Mouse (Mus musculus) hindbrain, embryonic 10.5 days (tissue): Measurements from ENCODE around the gene Adgrg3. TPM values are rescaled to one million over a fixed set of nuclear protein-coding genes. Genes with fewer than 3 reads are reported as not detected.
"Not testable (repeated sequence)": the region's sequence is repeated elsewhere in the genome, so short reads cannot be mapped to it uniquely, and the experiment has no call there.

Experiments
- DNase-seq: peaks from one replicate; pipeline ENCODE4 v3.0.0-alpha.2; 2017; ENCODE audit warnings: low spot score
- H3K27ac ChIP-seq: fragments of 300-500 bp; sonication (generic); 2 replicates; pipeline ENCODE4 v1.5.1; 2016; ENCODE audit warnings: mild to moderate bottlenecking, moderate library complexity
- H3K27me3 ChIP-seq: fragments of 300-500 bp; sonication (generic); 2 replicates; pipeline ENCODE4 v1.6.1; 2016; ENCODE audit warnings: mild to moderate bottlenecking; ENCODE audit not compliant: poor library complexity, insufficient read depth, severe bottlenecking
- H3K36me3 ChIP-seq: fragments of 300-500 bp; sonication (generic); 2 replicates; pipeline ENCODE4 v1.6.1; 2016; ENCODE audit warnings: mild to moderate bottlenecking, moderate library complexity
- H3K4me1 ChIP-seq: fragments of 300-500 bp; sonication (generic); replicated peaks from 2 replicates; pipeline ENCODE4 v1.6.1; 2016; ENCODE audit warnings: mild to moderate bottlenecking
- H3K4me3 ChIP-seq: fragments of 300-500 bp; sonication (generic); 2 replicates; pipeline ENCODE4 v1.5.1; 2016; ENCODE audit warnings: mild to moderate bottlenecking, moderate library complexity
- H3K9me3 ChIP-seq: fragments of 300-500 bp; sonication (generic); 2 replicates; pipeline ENCODE4 v1.6.1; 2016; ENCODE audit warnings: mild to moderate bottlenecking, moderate library complexity
- WGBS: fragments of 180-500 bp; shearing (Covaris S2); methylation state at CpG from one replicate; pipeline ENCODE4 v1.1.7; 2016; 5-methylcytosine and 5-hydroxymethylcytosine counted together
- polyA plus RNA-seq: library from polyadenylated mRNA; unstranded; fragments of >200 nt; fragmentation: Nextera tagmentation; extraction: Ambion mirVana; gene quantifications from 2 replicates; pipeline ENCODE4 v1.2.1, GENCODE M21; 2016

Gene Adgrg3
- polyA plus RNA-seq, 1 experiment from 2014 or later = 3.2 TPM

GRCm38 (mm10) chr8:95016684-95017083 lies 808 bp upstream of the Adgrg3 start:
- DNase-seq = no peak
- Histone ChIP-seq H3K4me3 (no peak overlapping the region), H3K27ac (peak overlapping the region; percentile 12; the same call in 1 of the 2 replicates), H3K4me1 (peaks cover 27% of the 10 kb centered on the region), H3K27me3 (no peaks in the 10 kb centered on the region), H3K9me3 (no peaks in the 10 kb centered on the region), H3K36me3 (peaks cover 44% of the 10 kb centered on the region)
- WGBS = 53% methylated on average over 4 of the region's 4 CpGs

- WGBS = 86% methylated on average over 9 of the region's 9 CpGs
- Histone ChIP-seq H3K4me1 (peaks cover 31% of the 10 kb centered on the region), H3K27ac (no peak overlapping the region), H3K4me3 (no peak overlapping the region), H3K27me3 (no peaks in the 10 kb centered on the region), H3K36me3 (peaks cover 30% of the 10 kb centered on the region), H3K9me3 (no peaks in the 10 kb centered on the region)
- DNase-seq = no peak
Observed at GRCm38 (mm10) chr8:95017969-95018635, 610 bp downstream of the Adgrg3 start.

GRCm38 (mm10) chr8:95020293-95020777 lies 2.8 kb downstream of the Adgrg3 start:
- WGBS = 78% methylated on average over 12 of the region's 12 CpGs
- Histone ChIP-seq H3K27ac (peak overlapping the region; percentile 60), H3K9me3 (no peaks in the 10 kb centered on the region), H3K36me3 (peaks cover 8% of the 10 kb centered on the region), H3K27me3 (no peaks in the 10 kb centered on the region), H3K4me3 (no peak overlapping the region), H3K4me1 (peaks cover 42% of the 10 kb centered on the region)
- DNase-seq = no peak

- Histone ChIP-seq H3K27ac (peak overlapping the region; percentile 60), H3K36me3 (peaks cover 3% of the 10 kb centered on the region), H3K4me1 (peaks cover 41% of the 10 kb centered on the region), H3K4me3 (no peak overlapping the region), H3K27me3 (no peaks in the 10 kb centered on the region), H3K9me3 (no peaks in the 10 kb centered on the region)
- WGBS = 86% methylated on average over 10 of the region's 10 CpGs
- DNase-seq = no peak
Observed at GRCm38 (mm10) chr8:95020821-95021220, 3.3 kb downstream of the Adgrg3 start.

- H3K4me1 ChIP-seq = peaks cover 20% of the 10 kb centered on the region
- H3K4me3 ChIP-seq = no peak overlapping the region
- H3K9me3 ChIP-seq = no peaks in the 10 kb centered on the region
- 25% methylated on average over 8 of the region's 8 CpGs for WGBS
- H3K27me3 ChIP-seq = no peaks in the 10 kb centered on the region
- no peak overlapping the region for H3K27ac ChIP-seq
- DNase-seq = no peak
- no peaks in the 10 kb centered on the region for H3K36me3 ChIP-seq
Observed at GRCm38 (mm10) chr8:95023201-95023600, 5.7 kb downstream of the Adgrg3 start.

GRCm38 (mm10) chr8:95024387-95024786 lies 6.9 kb downstream of the Adgrg3 start:
- no peaks in the 10 kb centered on the region for H3K27me3 ChIP-seq
- no peak overlapping the region for H3K27ac ChIP-seq
- WGBS = 79% methylated on average over 4 of the region's 4 CpGs
- peaks cover 20% of the 10 kb centered on the region for H3K4me1 ChIP-seq
- no peak for DNase-seq
- no peak overlapping the region for H3K4me3 ChIP-seq
- H3K36me3 ChIP-seq = no peaks in the 10 kb centered on the region
- no peaks in the 10 kb centered on the region for H3K9me3 ChIP-seq

GRCm38 (mm10) chr8:95025421-95025820 lies 7.9 kb downstream of the Adgrg3 start:
- H3K4me1 ChIP-seq = peaks cover 20% of the 10 kb centered on the region
- no peak for DNase-seq
- H3K9me3 ChIP-seq = no peaks in the 10 kb centered on the region
- no peak overlapping the region for H3K4me3 ChIP-seq
- H3K27ac ChIP-seq = no peak overlapping the region
- no peaks in the 10 kb centered on the region for H3K36me3 ChIP-seq
- 75% methylated on average over 2 of the region's 2 CpGs for WGBS
- no peaks in the 10 kb centered on the region for H3K27me3 ChIP-seq

GRCm38 (mm10) chr8:95028391-95028790 lies 10.9 kb downstream of the Adgrg3 start:
- H3K27ac ChIP-seq, DNase-seq, H3K4me1 ChIP-seq, H3K27me3 ChIP-seq, H3K4me3 ChIP-seq, H3K36me3 ChIP-seq, H3K9me3 ChIP-seq: not testable (repeated sequence)
- WGBS = 59% methylated on average over 7 of the region's 7 CpGs

- Histone ChIP-seq H3K4me3 (no peak overlapping the region), H3K36me3 (no peaks in the 10 kb centered on the region), H3K27me3 (no peaks in the 10 kb centered on the region), H3K9me3 (no peaks in the 10 kb centered on the region), H3K27ac (no peak overlapping the region), H3K4me1 (no peaks in the 10 kb centered on the region)
- DNase-seq = no peak
- 66% methylated on average over 7 of the region's 7 CpGs for WGBS
Observed at GRCm38 (mm10) chr8:95037106-95037925, 19.8 kb downstream of the Adgrg3 start.

GRCm38 (mm10) chr8:95041883-95042784 lies 24.6 kb downstream of the Adgrg3 start:
- H3K9me3 ChIP-seq = no peaks in the 10 kb centered on the region
- no peak for DNase-seq
- no peak overlapping the region for H3K4me3 ChIP-seq
- no peaks in the 10 kb centered on the region for H3K4me1 ChIP-seq
- no peak overlapping the region for H3K27ac ChIP-seq
- H3K27me3 ChIP-seq = no peaks in the 10 kb centered on the region
- WGBS = 76% methylated on average over 6 of the region's 6 CpGs
- no peaks in the 10 kb centered on the region for H3K36me3 ChIP-seq

- Histone ChIP-seq H3K36me3 (no peaks in the 10 kb centered on the region), H3K27me3 (no peaks in the 10 kb centered on the region), H3K9me3 (no peaks in the 10 kb centered on the region), H3K27ac (no peak overlapping the region), H3K4me3 (no peak overlapping the region), H3K4me1 (peaks cover 12% of the 10 kb centered on the region)
- DNase-seq = no peak
- WGBS = 62% methylated on average over 4 of the region's 4 CpGs
Observed at GRCm38 (mm10) chr8:95044811-95045210, 27.3 kb downstream of the Adgrg3 start.

GRCm38 (mm10) chr8:95046982-95047381 lies 29.5 kb downstream of the Adgrg3 start:
- Histone ChIP-seq H3K4me1 (peaks cover 12% of the 10 kb centered on the region), H3K36me3 (no peaks in the 10 kb centered on the region)
- DNase-seq = no peak

More at GRCm38 (mm10) chr8:95046982-95047381, 29.5 kb downstream of the Adgrg3 start:
- no peaks in the 10 kb centered on the region for H3K27me3 ChIP-seq
- 82% methylated on average over 3 of the region's 3 CpGs for WGBS
- no peak overlapping the region for H3K4me3 ChIP-seq
- H3K27ac ChIP-seq = no peak overlapping the region
- H3K9me3 ChIP-seq = no peaks in the 10 kb centered on the region
